Mouse (Mus musculus): ENCODE measurements around the gene Nr6a1.

DNA sequence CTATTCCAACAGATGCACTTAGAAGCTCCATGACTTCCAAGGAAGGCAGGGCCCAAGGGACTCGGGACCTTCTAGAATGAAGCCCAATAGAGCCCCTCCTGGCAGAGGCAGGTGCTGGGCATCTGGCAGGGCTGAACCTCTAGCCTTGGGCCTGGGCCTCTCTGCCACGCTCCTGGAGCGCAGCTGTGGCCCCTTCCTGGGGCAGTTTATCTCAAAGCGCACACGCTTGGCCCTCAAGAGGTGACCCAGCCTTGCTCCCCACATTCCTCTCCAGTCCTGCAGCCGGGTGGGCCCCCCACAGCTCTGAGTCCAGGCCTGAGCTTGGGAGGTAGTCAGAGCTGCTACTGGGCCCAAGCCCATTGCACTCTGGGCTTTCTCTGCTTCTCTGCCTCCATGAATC, 208.1 kb downstream of the Nr6a1 start:
- TF ChIP-seq CTCF (IDR thresholded peaks at IDR 0.05; ENCODE audit: borderline replicate concordance, control insufficient read depth, extremely low read depth, insufficient read depth, low read length, poor library complexity) = no peak
- no peak for TF ChIP-seq POLR2A (IDR thresholded peaks at IDR 0.05; ENCODE audit: control insufficient read depth, extremely low read depth, insufficient read depth, low read length, poor library complexity)
